Mouse (Mus musculus): ENCODE results near the gene Sub1. TPM values are rescaled to one million over a fixed set of nuclear protein-coding genes. Genes with fewer than 3 reads are reported as not detected.

Gene Sub1
- polyA plus RNA-seq, 1 experiment from 2014 or later, result 489 TPM

- Histone ChIP-seq H3K9ac (no peak overlapping the region), H3K4me3 (no peak overlapping the region), H3K4me1 (replicated peaks) (no peaks in the 10 kb centered on the region), H3K27ac (replicated peaks) (no peak overlapping the region), H3K4me2 (no peak overlapping the region), H3K9me3 (no peaks in the 10 kb centered on the region), H3K36me3 (no peaks in the 10 kb centered on the region), H3K27me3 (no peaks in the 10 kb centered on the region)
- ATAC-seq (ENCODE audit: low FRiP score, low read depth), result no peak
- WGBS, result 91% methylated on average over 7 of the region's 7 CpGs
Observed at GRCm38 (mm10) chr15:11956129-11956528, 40.7 kb downstream of the Sub1 start.

- WGBS, result 50% methylated on average over 4 of the region's 4 CpGs
- ATAC-seq (ENCODE audit: low FRiP score, low read depth), result no peak
- no peak overlapping the region for H3K4me2 ChIP-seq
- no peak overlapping the region for H3K27ac ChIP-seq (replicated peaks)
- H3K4me3 ChIP-seq, result no peak overlapping the region
- H3K9ac ChIP-seq, result no peak overlapping the region
- H3K9me3 ChIP-seq, result no peaks in the 10 kb centered on the region
- no peaks in the 10 kb centered on the region for H3K36me3 ChIP-seq
- no peaks in the 10 kb centered on the region for H3K27me3 ChIP-seq
- no peaks in the 10 kb centered on the region for H3K4me1 ChIP-seq (replicated peaks)
Observed at GRCm38 (mm10) chr15:11954190-11954589, 42.6 kb downstream of the Sub1 start.

GRCm38 (mm10) chr15:11952159-11952558 lies 44.6 kb downstream of the Sub1 start:
- Histone ChIP-seq H3K27ac (replicated peaks) (no peak overlapping the region), H3K9me3 (no peaks in the 10 kb centered on the region), H3K9ac (no peak overlapping the region), H3K4me1 (replicated peaks) (no peaks in the 10 kb centered on the region), H3K36me3 (no peaks in the 10 kb centered on the region), H3K4me2 (no peak overlapping the region), H3K27me3 (no peaks in the 10 kb centered on the region), H3K4me3 (no peak overlapping the region)
- WGBS, result 82% methylated on average over 3 of the region's 3 CpGs
- ATAC-seq (ENCODE audit: low FRiP score, low read depth), result no peak

GRCm38 (mm10) chr15:11951181-11951580 lies 45.6 kb downstream of the Sub1 start:
- WGBS, result 95% methylated on average over 7 of the region's 7 CpGs
- Histone ChIP-seq H3K27ac (replicated peaks) (no peak overlapping the region), H3K9ac (no peak overlapping the region), H3K4me3 (no peak overlapping the region), H3K9me3 (no peaks in the 10 kb centered on the region), H3K4me1 (replicated peaks) (no peaks in the 10 kb centered on the region), H3K27me3 (no peaks in the 10 kb centered on the region), H3K36me3 (no peaks in the 10 kb centered on the region), H3K4me2 (no peak overlapping the region)
- ATAC-seq (ENCODE audit: low FRiP score, low read depth), result no peak

- H3K4me1 ChIP-seq (replicated peaks), result no peaks in the 10 kb centered on the region
- H3K27ac ChIP-seq (replicated peaks), result no peak overlapping the region
- 95% methylated on average over 10 of the region's 10 CpGs for WGBS
- no peaks in the 10 kb centered on the region for H3K36me3 ChIP-seq
- H3K4me2 ChIP-seq, result no peak overlapping the region
- H3K4me3 ChIP-seq, result no peak overlapping the region
- no peaks in the 10 kb centered on the region for H3K27me3 ChIP-seq
- no peak for ATAC-seq (ENCODE audit: low FRiP score, low read depth)
- H3K9me3 ChIP-seq, result no peaks in the 10 kb centered on the region
- H3K9ac ChIP-seq, result no peak overlapping the region
Observed at GRCm38 (mm10) chr15:11950144-11950543, 46.6 kb downstream of the Sub1 start.

GRCm38 (mm10) chr15:11949490-11949889 lies 47.3 kb downstream of the Sub1 start:
- Histone ChIP-seq H3K36me3 (no peaks in the 10 kb centered on the region), H3K4me2 (no peak overlapping the region), H3K4me3 (no peak overlapping the region), H3K9me3 (no peaks in the 10 kb centered on the region), H3K4me1 (replicated peaks) (no peaks in the 10 kb centered on the region), H3K27ac (replicated peaks) (no peak overlapping the region), H3K9ac (no peak overlapping the region), H3K27me3 (no peaks in the 10 kb centered on the region)
- ATAC-seq (ENCODE audit: low FRiP score, low read depth), result no peak
- 87% methylated on average over 3 of the region's 3 CpGs for WGBS

- H3K36me3 ChIP-seq, result no peaks in the 10 kb centered on the region
- no peak overlapping the region for H3K4me3 ChIP-seq
- no peak overlapping the region for H3K4me2 ChIP-seq
- H3K27me3 ChIP-seq, result no peaks in the 10 kb centered on the region
- ATAC-seq (ENCODE audit: low FRiP score, low read depth), result no peak
- no peaks in the 10 kb centered on the region for H3K4me1 ChIP-seq (replicated peaks)
- no peak overlapping the region for H3K9ac ChIP-seq
- 47% methylated on average over 5 of the region's 5 CpGs for WGBS
- H3K9me3 ChIP-seq, result no peaks in the 10 kb centered on the region
- H3K27ac ChIP-seq (replicated peaks), result no peak overlapping the region
Observed at GRCm38 (mm10) chr15:11940855-11941254, 55.9 kb downstream of the Sub1 start.

Other genes starting within 250 kb of the Sub1 start
- gene Npr3, start 89.7 kb downstream of the Sub1 start, polyA plus RNA-seq (2015; fragmentation: Nextera tagmentation; extraction: Ambion mirVana), result 0.88 and 1.1 TPM in 2 replicates
- 153 and 165 TPM in 2 replicates for gene Zfr, start 120.8 kb upstream of the Sub1 start, polyA plus RNA-seq (2015; fragmentation: Nextera tagmentation; extraction: Ambion mirVana)
- 8.7 and 9.2 TPM in 2 replicates for gene Mtmr12, start 208.0 kb upstream of the Sub1 start, polyA plus RNA-seq (2015; fragmentation: Nextera tagmentation; extraction: Ambion mirVana)

Data from hindbrain, embryonic 15.5 days (tissue).